Mouse (Mus musculus) CH12.LX (cell line): ENCODE results near the gene Zfp639. TPM values are rescaled to one million over a fixed set of nuclear protein-coding genes. Genes with fewer than 3 reads are reported as not detected.

Source experiments
- DNase-seq: peaks from one replicate; pipeline ENCODE4 v3.0.0-alpha.2; 2013; ENCODE audit errors: extremely low read depth
- H3K27ac ChIP-seq: 2 replicates; pipeline ENCODE4 v1.5.1; 2012; ENCODE audit warnings: low read depth, mild to moderate bottlenecking, control low read depth, moderate library complexity; ENCODE audit not compliant: insufficient read depth
- H3K27me3 ChIP-seq: replicated peaks from 2 replicates; pipeline ENCODE3; 2012; ENCODE audit warnings: inconsistent platforms
- H3K36me3 ChIP-seq, 2 experiments: replicated peaks in 1 of 2; 2 replicates each; pipeline versions ENCODE3 to v1.6.1; 2012; ENCODE audit warnings: inconsistent platforms in 1 of 2, low read length in 1 of 2, mild to moderate bottlenecking in 1 of 2, mixed read lengths in 1 of 2, moderate library complexity in 1 of 2; ENCODE audit not compliant: control insufficient read depth in 1 of 2, insufficient read depth in 1 of 2
- H3K4me1 ChIP-seq, 2 experiments: 2 replicates each; pipeline ENCODE4 v1.6.1; 2012; ENCODE audit warnings: inconsistent platforms in 1 of 2, moderate library complexity in 1 of 2; ENCODE audit not compliant: insufficient read depth in 2 of 2, control insufficient read depth in 1 of 2
- H3K4me2 ChIP-seq: 2 replicates; pipeline ENCODE4 v1.6.1; 2012; ENCODE audit warnings: low read depth, mild to moderate bottlenecking, control low read depth; ENCODE audit not compliant: poor library complexity, insufficient read depth, severe bottlenecking
- H3K4me3 ChIP-seq, 3 experiments: fragments of 150-350 bp in 1 of 3; sonication (generic) in 1 of 3; replicated peaks in 1 of 3; 2 replicates each; pipeline versions ENCODE3 to v1.5.1; 2011 to 2012; ENCODE audit warnings: low read depth in 2 of 3, low read length in 2 of 3, mild to moderate bottlenecking in 2 of 3, moderate library complexity in 2 of 3, control low read depth in 1 of 3, improper control_type of control experiment in 1 of 3, inconsistent platforms in 1 of 3, mixed read lengths in 1 of 3; ENCODE audit not compliant: poor library complexity in 1 of 3
- H3K79me2 ChIP-seq: replicated peaks from 2 replicates; pipeline ENCODE4 v1.6.1; 2012; ENCODE audit warnings: mild to moderate bottlenecking, moderate library complexity; ENCODE audit not compliant: control insufficient read depth, poor library complexity, insufficient read depth, severe bottlenecking; ENCODE audit errors: extremely low read depth
- H3K9ac ChIP-seq: 2 replicates; pipeline ENCODE4 v1.6.1; 2012; ENCODE audit warnings: low read depth, mild to moderate bottlenecking, control low read depth, moderate library complexity; ENCODE audit not compliant: insufficient read depth
- H3K9me3 ChIP-seq: replicated peaks from 2 replicates; pipeline ENCODE3; 2012; ENCODE audit warnings: low read length, inconsistent platforms, mixed read lengths
- BHLHE40 ChIP-seq: IDR thresholded peaks from 2 replicates; pipeline ENCODE4 v1.6.1; 2011; ENCODE audit warnings: mild to moderate bottlenecking, low read depth, low read length, improper control_type of control experiment
- CHD2 ChIP-seq: IDR thresholded peaks from 2 replicates; pipeline ENCODE4 v1.6.1; 2011; ENCODE audit warnings: low read length, improper control_type of control experiment
- CTCF ChIP-seq, 2 experiments: IDR thresholded peaks in 1 of 2; conservative IDR thresholded peaks in 1 of 2; 2 replicates each; pipeline ENCODE4 v1.5.1; 2011 to 2012; ENCODE audit warnings: low read depth in 2 of 2, low read length in 2 of 2, improper control_type of control experiment in 1 of 2, inconsistent platforms in 1 of 2, mild to moderate bottlenecking in 1 of 2, moderate library complexity in 1 of 2
- EP300 ChIP-seq: IDR thresholded peaks from 2 replicates; pipeline ENCODE4 v1.6.1; 2011; ENCODE audit warnings: low read length, improper control_type of control experiment
- JUN ChIP-seq: IDR thresholded peaks from 2 replicates; pipeline ENCODE4 v1.6.1; 2011; ENCODE audit warnings: low read depth, mild to moderate bottlenecking, low read length, improper control_type of control experiment, moderate library complexity; ENCODE audit not compliant: insufficient read depth
- MAX ChIP-seq: IDR thresholded peaks from 2 replicates; pipeline ENCODE4 v1.6.1; 2011; ENCODE audit warnings: low read length, improper control_type of control experiment
- MAZ ChIP-seq: IDR thresholded peaks from 2 replicates; pipeline ENCODE4 v1.6.1; 2012; ENCODE audit warnings: low read depth, mild to moderate bottlenecking, inconsistent platforms, low read length, improper control_type of control experiment, moderate library complexity
- MYC ChIP-seq: IDR thresholded peaks from 2 replicates; pipeline ENCODE4 v1.6.1; 2011; ENCODE audit warnings: low read depth, mild to moderate bottlenecking, improper control_type of control experiment, low read length
- NELFE ChIP-seq: IDR thresholded peaks from 2 replicates; pipeline ENCODE4 v1.6.1; 2011; ENCODE audit warnings: low read depth, low read length, improper control_type of control experiment
- PAX5 ChIP-seq: IDR thresholded peaks from 2 replicates; pipeline ENCODE4 v1.6.1; 2012; ENCODE audit warnings: low read length, inconsistent platforms, mixed read lengths
- RAD21 ChIP-seq: IDR thresholded peaks from 2 replicates; pipeline ENCODE4 v1.6.1; 2011; ENCODE audit warnings: low read depth, mild to moderate bottlenecking, low read length, improper control_type of control experiment, moderate library complexity
- RCOR1 ChIP-seq: conservative IDR thresholded peaks from 2 replicates; pipeline ENCODE4 v1.6.1; 2012; ENCODE audit warnings: low read depth, mild to moderate bottlenecking, inconsistent platforms, low read length, improper control_type of control experiment
- TCF12 ChIP-seq: IDR thresholded peaks from 2 replicates; pipeline ENCODE4 v1.6.1; 2014; ENCODE audit warnings: low read depth, mild to moderate bottlenecking, inconsistent platforms, low read length, improper control_type of control experiment
- USF2 ChIP-seq: conservative IDR thresholded peaks from 2 replicates; pipeline ENCODE4 v1.6.1; 2011; ENCODE audit warnings: low read depth, low read length, improper control_type of control experiment
- ZC3H11A ChIP-seq: IDR thresholded peaks from 2 replicates; pipeline ENCODE4 v1.6.1; 2012; ENCODE audit warnings: low read depth, mild to moderate bottlenecking, inconsistent platforms, low read length, improper control_type of control experiment
- ZKSCAN1 ChIP-seq: IDR thresholded peaks from 2 replicates; pipeline ENCODE4 v1.6.1; 2012; ENCODE audit warnings: low read depth, inconsistent platforms, low read length, improper control_type of control experiment, borderline replicate concordance
- ZNF384 ChIP-seq: IDR thresholded peaks from 2 replicates; pipeline ENCODE4 v1.6.1; 2012; ENCODE audit warnings: low read depth, low read length, improper control_type of control experiment, inconsistent platforms
- dilution Hi-C: fragments of 300-500 bp; cut with MboI; formaldehyde crosslinking; loops from 2 replicates; pipeline ENCODE4 v1.14.3; 2020; ENCODE audit warnings: low sequenced_read_pairs; ENCODE audit not compliant: extremely low pct_unique_long_range_greater_than_20kb, extremely low pct_ligation_motif_present
- in situ Hi-C: fragments of 300-500 bp; cut with MboI; formaldehyde crosslinking; loops from 3 replicates; pipeline ENCODE4 v1.14.3; 2019; ENCODE audit warnings: low sequenced_read_pairs, low pct_ligation_motif_present, low pct_unique_long_range_greater_than_20kb, mixed read lengths
- polyA plus RNA-seq: library from polyadenylated mRNA; unstranded; fragments of >175 nt; gene quantifications from 2 replicates; pipeline ENCODE4 v1.2.1, GENCODE M21; 2012; ENCODE audit warnings: low read depth; ENCODE audit not compliant: insufficient read length
- total RNA-seq, 2 experiments: library from RNA; depleted of rRNA; stranded (reverse); fragments of 300-350 nt in 1 of 2; fragments of >200 nt in 1 of 2; gene quantifications; 2 replicates each; pipeline ENCODE4 v1.2.3; 2012 to 2014

The Zfp639 gene
- total and polyA plus RNA-seq, 3 experiments: 40.3 to 96.3 (median 43.2) TPM

- TF ChIP-seq CTCF (conservative IDR thresholded peaks at IDR 0.05 in 1 of 2, IDR thresholded peaks at IDR 0.05 in 1 of 2; ENCODE audit: low read depth in 2 of 2, low read length in 2 of 2) (no peak), ZNF384 (no peak; the same call in 1 of the 2 replicates), PAX5 (no peak), RCOR1 (no peak), MAZ (peak; percentile 68; the same call in 1 of the 2 replicates), RAD21 (no peak; the same call in 1 of the 2 replicates), ZKSCAN1 (no peak), ZC3H11A (no peak), MAX (no peak; the same call in 1 of the 2 replicates)
Observed at GRCm38 (mm10) chr3:32490928-32491315, 19.1 kb upstream of the Zfp639 start (continued).

DNA sequence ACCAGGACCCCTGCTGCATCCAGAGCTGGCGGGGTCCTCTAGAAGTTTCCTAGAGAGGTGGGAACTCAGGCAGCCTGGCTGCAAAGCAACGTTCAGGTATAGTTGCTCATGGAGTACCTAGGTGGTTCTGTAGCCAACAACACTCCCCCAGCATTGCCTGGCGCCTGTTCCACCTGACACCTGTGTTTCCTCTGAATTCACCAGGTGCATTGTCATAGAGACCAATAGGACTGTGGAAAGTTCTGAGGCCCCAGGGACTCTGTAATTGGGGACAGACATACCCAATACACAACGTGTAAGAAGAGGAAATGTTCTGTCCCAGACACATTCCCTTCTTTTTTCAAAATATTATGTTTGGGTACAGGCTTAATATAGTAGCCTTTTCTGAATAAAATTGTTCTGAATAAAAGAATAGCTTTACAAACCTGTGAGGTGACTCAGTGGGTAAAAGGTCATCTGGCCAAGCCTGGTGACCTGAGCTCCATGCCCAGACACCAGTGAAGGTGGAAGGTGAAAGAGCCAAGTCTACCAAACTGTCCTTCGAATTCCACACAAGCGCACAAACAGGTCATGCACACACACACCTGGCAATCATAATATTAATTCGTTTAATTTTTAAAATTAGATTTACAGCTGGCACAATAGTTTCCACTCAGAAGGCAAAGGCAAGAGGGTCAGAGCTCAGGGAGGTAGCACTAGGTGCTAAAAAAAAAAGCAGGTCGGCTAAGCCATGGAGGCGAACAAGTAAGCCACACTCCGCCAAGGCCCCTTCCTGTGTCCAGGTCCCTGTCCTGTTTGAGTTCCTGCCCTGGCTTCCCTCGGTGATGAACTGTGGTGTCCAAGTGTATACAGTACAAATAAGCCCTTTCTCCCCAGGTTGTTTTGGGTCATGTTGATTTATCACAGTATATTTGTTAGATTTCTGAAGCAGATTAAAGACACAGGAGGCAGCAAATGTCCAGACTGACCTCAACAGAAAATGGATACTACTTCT lies 17.7 kb upstream of the Zfp639 start, which contains the start of gene Kcnmb3:
Kcnmb3 (minus strand) TSS at position 135 of the 994 bp plus-strand sequence.
- peaks cover 42 to 95% of the 10 kb centered on the region in 2 experiments for H3K4me1 ChIP-seq
- H3K27me3 ChIP-seq: no peaks in the 10 kb centered on the region
- no peaks in the 10 kb centered on the region for H3K79me2 ChIP-seq
- peak within 1 kb of the TSS; percentile 77 for H3K27ac ChIP-seq
- peak within 1 kb of the TSS; percentile 1; the same call in 1 of the 2 replicates for H3K9ac ChIP-seq
- H3K9me3 ChIP-seq: no peaks in the 10 kb centered on the region
- no peak within 1 kb of the TSS for H3K4me2 ChIP-seq
- TF ChIP-seq CHD2 (no peak), BHLHE40 (no peak), NELFE (no peak), TCF12 (peak; percentile 81), USF2 (no peak), MAX (no peak), JUN (no peak), PAX5 (no peak), MYC (no peak), EP300 (peak; percentile 63), MAZ (no peak)
- in situ Hi-C loops (loop anchor here (10.0 kb wide), 1 partner anchor 118 kb away; no protein-coding TSS in a partner anchor), dilution Hi-C loops (no loop called here)
- H3K36me3 ChIP-seq: no peaks in the 10 kb centered on the region
- DNase-seq: peak; percentile 57
- H3K4me3 ChIP-seq: peak within 1 kb of the TSS in 2 of 3 experiments; percentile 8 to 17
